Mouse (Mus musculus) CD4-positive naive resting alpha-beta T cell, adult 76 days (primary cell): ENCODE data around the gene Lrriq4. TPM values are rescaled to one million over a fixed set of nuclear protein-coding genes. Genes with fewer than 3 reads are reported as not detected.

Experiments used
- total RNA-seq: library from RNA; stranded (reverse); gene quantifications from one replicate; pipeline ENCODE4 v1.2.4, GENCODE M21; 2023

Lrriq4 gene
- total RNA-seq = not detected

GRCm38 (mm10) chr3:30644207-30644606, at the start of gene Lrriq4:
Gene Lrriq4, plus strand, starts transcription at chr3:30644507.

GRCm38 (mm10) chr3:30599711-30600545, 44.4 kb upstream of the Lrriq4 start, which contains the start of gene Actrt3:
Gene Actrt3, minus strand, starts transcription at chr3:30599939.

GRCm38 (mm10) chr3:30602065-30602739, 42.1 kb upstream of the Lrriq4 start, which contains the start of gene Mynn:
Gene Mynn, plus strand, starts transcription at chr3:30602065.

GRCm38 (mm10) chr3:30647440-30648090, 3.3 kb downstream of the Lrriq4 start, which contains the start of gene Lrrc34:
Gene Lrrc34, minus strand, starts transcription at chr3:30647869.

GRCm38 (mm10) chr3:30699711-30700505, 55.6 kb downstream of the Lrriq4 start, which contains the start of gene Lrrc31:
Gene Lrrc31, minus strand, starts transcription at chr3:30699843.

Other genes starting within 250 kb of the Lrriq4 start
- gene Mecom, start 96.5 kb upstream of the Lrriq4 start, total RNA-seq = not detected
- 0.56 TPM for gene Actrt3, start 44.6 kb upstream of the Lrriq4 start, total RNA-seq
- 59.6 TPM for gene Mynn, start 42.4 kb upstream of the Lrriq4 start, total RNA-seq
- not detected for gene Lrrc34, start 3.4 kb downstream of the Lrriq4 start, total RNA-seq
- gene Lrrc31, start 55.3 kb downstream of the Lrriq4 start, total RNA-seq = not detected
- gene Samd7, start 101.8 kb downstream of the Lrriq4 start, total RNA-seq = not detected
- gene Sec62, start 148.4 kb downstream of the Lrriq4 start, total RNA-seq = 87.8 TPM
- gene Gpr160, start 211.4 kb downstream of the Lrriq4 start, total RNA-seq = 0.67 TPM